Mouse (Mus musculus) CH12.LX (cell line): Measurements from ENCODE around the gene Ap1m2. TPM values are rescaled to one million over a fixed set of nuclear protein-coding genes. Genes with fewer than 3 reads are reported as not detected.

Experiments used
- DNase-seq: peaks from one replicate; pipeline ENCODE4 v3.0.0-alpha.2; 2013; ENCODE audit errors: extremely low read depth
- H3K27ac ChIP-seq: 2 replicates; pipeline ENCODE4 v1.5.1; 2012; ENCODE audit warnings: low read depth, mild to moderate bottlenecking, control low read depth, moderate library complexity; ENCODE audit not compliant: insufficient read depth
- H3K27me3 ChIP-seq: replicated peaks from 2 replicates; pipeline ENCODE3; 2012; ENCODE audit warnings: inconsistent platforms
- H3K36me3 ChIP-seq, 2 experiments: replicated peaks in 1 of 2; 2 replicates each; pipeline versions ENCODE3 to v1.6.1; 2012; ENCODE audit warnings: inconsistent platforms in 1 of 2, low read length in 1 of 2, mild to moderate bottlenecking in 1 of 2, mixed read lengths in 1 of 2, moderate library complexity in 1 of 2; ENCODE audit not compliant: control insufficient read depth in 1 of 2, insufficient read depth in 1 of 2
- H3K4me1 ChIP-seq, 2 experiments: 2 replicates each; pipeline ENCODE4 v1.6.1; 2012; ENCODE audit warnings: inconsistent platforms in 1 of 2, moderate library complexity in 1 of 2; ENCODE audit not compliant: insufficient read depth in 2 of 2, control insufficient read depth in 1 of 2
- H3K4me2 ChIP-seq: 2 replicates; pipeline ENCODE4 v1.6.1; 2012; ENCODE audit warnings: low read depth, mild to moderate bottlenecking, control low read depth; ENCODE audit not compliant: poor library complexity, insufficient read depth, severe bottlenecking
- H3K4me3 ChIP-seq, 3 experiments: fragments of 150-350 bp in 1 of 3; sonication (generic) in 1 of 3; replicated peaks in 1 of 3; 2 replicates each; pipeline versions ENCODE3 to v1.5.1; 2011 to 2012; ENCODE audit warnings: low read depth in 2 of 3, low read length in 2 of 3, mild to moderate bottlenecking in 2 of 3, moderate library complexity in 2 of 3, control low read depth in 1 of 3, improper control_type of control experiment in 1 of 3, inconsistent platforms in 1 of 3, mixed read lengths in 1 of 3; ENCODE audit not compliant: poor library complexity in 1 of 3
- H3K79me2 ChIP-seq: replicated peaks from 2 replicates; pipeline ENCODE4 v1.6.1; 2012; ENCODE audit warnings: mild to moderate bottlenecking, moderate library complexity; ENCODE audit not compliant: control insufficient read depth, poor library complexity, insufficient read depth, severe bottlenecking; ENCODE audit errors: extremely low read depth
- H3K9ac ChIP-seq: 2 replicates; pipeline ENCODE4 v1.6.1; 2012; ENCODE audit warnings: low read depth, mild to moderate bottlenecking, control low read depth, moderate library complexity; ENCODE audit not compliant: insufficient read depth
- H3K9me3 ChIP-seq: replicated peaks from 2 replicates; pipeline ENCODE3; 2012; ENCODE audit warnings: low read length, inconsistent platforms, mixed read lengths
- CHD1 ChIP-seq: IDR thresholded peaks from 2 replicates; pipeline ENCODE4 v1.6.1; 2012; ENCODE audit warnings: low read depth, low read length, improper control_type of control experiment, inconsistent platforms
- E2F4 ChIP-seq: IDR thresholded peaks from 2 replicates; pipeline ENCODE4 v1.6.1; 2011; ENCODE audit warnings: low read depth, low read length, improper control_type of control experiment; ENCODE audit not compliant: insufficient replicate concordance
- EP300 ChIP-seq: IDR thresholded peaks from 2 replicates; pipeline ENCODE4 v1.6.1; 2011; ENCODE audit warnings: low read length, improper control_type of control experiment
- ETS1 ChIP-seq: conservative IDR thresholded peaks from 2 replicates; pipeline ENCODE4 v1.6.1; 2012; ENCODE audit warnings: low read depth, mild to moderate bottlenecking, inconsistent platforms, low read length, improper control_type of control experiment, moderate library complexity
- IRF4 ChIP-seq: IDR thresholded peaks from 2 replicates; pipeline ENCODE4 v1.6.1; 2014; ENCODE audit warnings: low read depth, mild to moderate bottlenecking, inconsistent platforms, low read length, improper control_type of control experiment
- JUND ChIP-seq: conservative IDR thresholded peaks from 2 replicates; pipeline ENCODE4 v1.6.1; 2011; ENCODE audit warnings: low read depth, low read length, improper control_type of control experiment
- KAT2A ChIP-seq: IDR thresholded peaks from 2 replicates; pipeline ENCODE4 v1.6.1; 2012; ENCODE audit warnings: low read length, improper control_type of control experiment, inconsistent platforms; ENCODE audit not compliant: insufficient replicate concordance
- MEF2A ChIP-seq: IDR thresholded peaks from 2 replicates; pipeline ENCODE4 v1.6.1; 2014; ENCODE audit warnings: low read depth, mild to moderate bottlenecking, inconsistent platforms, low read length, improper control_type of control experiment, borderline replicate concordance
- MXI1 ChIP-seq: IDR thresholded peaks from 2 replicates; pipeline ENCODE4 v1.6.1; 2011; ENCODE audit warnings: mild to moderate bottlenecking, low read depth, low read length, improper control_type of control experiment
- NRF1 ChIP-seq: IDR thresholded peaks from 2 replicates; pipeline ENCODE4 v1.6.1; 2014; ENCODE audit warnings: low read depth, mild to moderate bottlenecking, inconsistent platforms, low read length, improper control_type of control experiment, moderate library complexity
- POLR2A ChIP-seq: IDR thresholded peaks from 2 replicates; pipeline ENCODE4 v1.6.1; 2011; ENCODE audit warnings: low read depth, mild to moderate bottlenecking, improper control_type of control experiment, low read length
- POLR2AphosphoS2 ChIP-seq: IDR thresholded peaks from 2 replicates; pipeline ENCODE4 v1.6.1; 2011; ENCODE audit warnings: low read depth, low read length, improper control_type of control experiment
- RAD21 ChIP-seq: IDR thresholded peaks from 2 replicates; pipeline ENCODE4 v1.6.1; 2011; ENCODE audit warnings: low read depth, mild to moderate bottlenecking, low read length, improper control_type of control experiment, moderate library complexity
- TBP ChIP-seq: conservative IDR thresholded peaks from 2 replicates; pipeline ENCODE4 v1.6.1; 2011; ENCODE audit warnings: low read depth, low read length, improper control_type of control experiment
- TCF12 ChIP-seq: IDR thresholded peaks from 2 replicates; pipeline ENCODE4 v1.6.1; 2014; ENCODE audit warnings: low read depth, mild to moderate bottlenecking, inconsistent platforms, low read length, improper control_type of control experiment
- UBTF ChIP-seq: IDR thresholded peaks from 2 replicates; pipeline ENCODE4 v1.6.1; 2012; ENCODE audit warnings: low read depth, mild to moderate bottlenecking, inconsistent platforms, low read length, improper control_type of control experiment, moderate library complexity
- ZKSCAN1 ChIP-seq: IDR thresholded peaks from 2 replicates; pipeline ENCODE4 v1.6.1; 2012; ENCODE audit warnings: low read depth, inconsistent platforms, low read length, improper control_type of control experiment, borderline replicate concordance
- ZMIZ1 ChIP-seq: IDR thresholded peaks from 2 replicates; pipeline ENCODE4 v1.6.1; 2012; ENCODE audit warnings: low read depth, mild to moderate bottlenecking, inconsistent platforms, low read length, improper control_type of control experiment
- dilution Hi-C: fragments of 300-500 bp; cut with MboI; formaldehyde crosslinking; loops from 2 replicates; pipeline ENCODE4 v1.14.3; 2020; ENCODE audit warnings: low sequenced_read_pairs; ENCODE audit not compliant: extremely low pct_unique_long_range_greater_than_20kb, extremely low pct_ligation_motif_present
- in situ Hi-C: fragments of 300-500 bp; cut with MboI; formaldehyde crosslinking; loops from 3 replicates; pipeline ENCODE4 v1.14.3; 2019; ENCODE audit warnings: low sequenced_read_pairs, low pct_ligation_motif_present, low pct_unique_long_range_greater_than_20kb, mixed read lengths
- polyA plus RNA-seq: library from polyadenylated mRNA; unstranded; fragments of >175 nt; gene quantifications from 2 replicates; pipeline ENCODE4 v1.2.1, GENCODE M21; 2012; ENCODE audit warnings: low read depth; ENCODE audit not compliant: insufficient read length
- total RNA-seq, 2 experiments: library from RNA; depleted of rRNA; stranded (reverse); fragments of 300-350 nt in 1 of 2; fragments of >200 nt in 1 of 2; gene quantifications; 2 replicates each; pipeline ENCODE4 v1.2.3; 2012 to 2014

The Ap1m2 gene
- total and polyA plus RNA-seq, 3 experiments: 0.51 to 2.6 (median 0.51) TPM

GRCm38 (mm10) chr9:21276307-21276706, 35.8 kb downstream of the Ap1m2 start:
- Histone ChIP-seq H3K27ac (no peak overlapping the region), H3K4me3 (no peak overlapping the region), H3K36me3 (peaks cover 88 to 97% of the 10 kb centered on the region in 2 experiments), H3K27me3 (no peaks in the 10 kb centered on the region), H3K9me3 (no peaks in the 10 kb centered on the region), H3K4me2 (no peak overlapping the region), H3K9ac (no peak overlapping the region), H3K4me1 (no peaks in the 10 kb centered on the region), H3K79me2 (0 out of 2 replicates have a peak, but pooled peaks cover 3% of the 10 kb centered on the region)
- no peak for DNase-seq
- in situ Hi-C loops: loop anchor here (5.0 kb wide), 1 partner anchor 49 kb away; no protein-coding TSS in a partner anchor
- dilution Hi-C loops: no loop called here
- TF ChIP-seq ZKSCAN1 (no peak), POLR2AphosphoS2 (peak; percentile 18; the same call in 1 of the 2 replicates)
- TF ChIP-seq, all 38 proteins: peak for 1

GRCm38 (mm10) chr9:21275727-21276126, 36.4 kb downstream of the Ap1m2 start:
- H3K79me2 ChIP-seq: 0 out of 2 replicates have a peak, but pooled peaks cover 3% of the 10 kb centered on the region
- dilution Hi-C loops (no loop called here), in situ Hi-C loops (loop anchor here (5.0 kb wide), 1 partner anchor 48 kb away; no protein-coding TSS in a partner anchor)
- no peak overlapping the region for H3K4me2 ChIP-seq
- H3K4me1 ChIP-seq: no peaks in the 10 kb centered on the region
- H3K27me3 ChIP-seq: no peaks in the 10 kb centered on the region
- no peak overlapping the region for H3K27ac ChIP-seq
- TF ChIP-seq KAT2A (no peak), EP300 (no peak), NRF1 (no peak), RAD21 (no peak), IRF4 (no peak), JUND (no peak), UBTF (no peak), ZMIZ1 (no peak), MEF2A (no peak), ETS1 (no peak), TBP (no peak), POLR2A (no peak), E2F4 (no peak), TCF12 (no peak), CHD1 (no peak), MXI1 (no peak)
- peaks cover 88 to 97% of the 10 kb centered on the region in 2 experiments for H3K36me3 ChIP-seq
- no peaks in the 10 kb centered on the region for H3K9me3 ChIP-seq
- no peak for DNase-seq
- no peak overlapping the region for H3K9ac ChIP-seq
- H3K4me3 ChIP-seq: no peak overlapping the region
